Mouse (Mus musculus): ENCODE measurements around the gene Cnr2.

Gene Cnr2

DNA sequence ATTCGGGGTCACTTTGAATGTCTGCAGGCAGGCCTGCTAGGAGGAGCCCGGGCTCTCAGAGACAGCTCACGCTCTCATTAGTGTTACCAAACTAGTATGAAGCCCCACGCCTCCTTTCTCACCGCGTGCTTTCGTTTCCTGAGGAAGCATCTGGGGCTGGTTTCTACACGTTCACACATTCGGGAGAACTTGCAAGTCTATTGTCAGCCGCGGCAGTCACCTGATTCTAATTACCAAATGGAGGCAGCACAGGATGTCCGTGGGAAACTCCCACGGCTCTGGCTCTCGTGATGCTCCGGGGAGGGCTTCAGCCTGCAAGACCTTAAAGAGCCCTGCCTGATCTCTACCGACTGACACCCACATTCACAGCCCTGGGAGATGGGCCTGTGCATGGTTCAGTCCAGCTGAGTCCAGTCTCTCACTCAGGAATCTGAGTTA, 18.6 kb upstream of the Cnr2 start:
- DNase-seq: peak; percentile 80 to 87

DNA sequence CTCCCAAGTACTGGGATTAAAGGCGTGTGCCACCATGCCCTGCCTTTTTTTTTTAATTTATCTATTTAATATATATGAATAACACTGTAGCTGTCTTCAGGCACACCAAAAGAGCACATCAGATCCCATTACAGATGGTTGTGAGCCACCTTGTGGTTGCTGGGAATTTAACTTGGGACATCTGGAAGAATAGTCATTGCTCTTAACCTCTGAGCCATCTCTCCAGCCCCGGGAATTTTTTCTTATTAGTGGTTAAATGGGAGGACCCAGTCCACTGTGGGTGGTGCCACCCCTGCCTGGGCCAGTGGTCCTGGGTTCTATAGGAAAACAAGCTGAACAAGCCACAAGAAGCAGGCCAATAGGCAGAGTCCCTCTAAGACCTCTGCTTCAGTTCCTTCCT, 17.5 kb upstream of the Cnr2 start:
- DNase-seq: peak; percentile 62 to 74

DNA sequence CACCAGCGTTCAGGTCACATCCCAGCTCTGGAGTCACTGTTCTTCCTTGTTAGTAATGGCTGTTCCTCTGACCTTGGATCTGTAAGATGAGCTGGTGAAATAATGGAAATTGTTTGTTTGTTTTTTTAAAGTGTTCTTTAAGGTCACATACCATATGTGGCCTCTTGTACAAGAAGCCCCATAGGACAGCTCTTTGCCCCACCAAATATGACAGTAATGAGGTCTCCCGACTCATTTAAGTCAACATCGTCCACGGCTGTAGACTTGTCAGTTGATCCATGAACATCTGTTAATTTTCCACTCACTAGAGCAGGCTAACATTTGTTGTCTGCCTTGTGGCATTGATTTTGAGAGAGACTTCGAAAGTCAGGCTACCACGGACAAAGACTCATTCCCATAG, 16.2 kb upstream of the Cnr2 start:
- no peak for DNase-seq

DNA sequence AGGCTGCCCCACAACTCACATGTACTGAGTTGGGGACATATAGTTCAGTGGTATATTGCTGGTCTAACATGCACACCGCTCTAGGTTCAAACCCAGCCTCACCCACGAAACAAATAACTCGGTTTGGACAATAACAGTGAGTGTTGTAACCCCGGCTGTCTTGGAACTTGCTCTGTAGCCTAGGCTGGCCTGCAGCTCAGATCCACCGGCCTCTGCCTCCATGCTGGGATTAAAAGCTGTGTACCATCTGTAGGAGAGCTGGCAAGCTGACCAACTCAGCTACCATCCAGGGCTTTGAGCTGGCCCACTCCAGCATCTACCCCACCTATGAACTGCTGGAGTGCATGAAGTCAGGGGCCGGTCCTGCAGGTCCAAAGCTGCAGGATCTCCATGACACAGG, 15.2 kb upstream of the Cnr2 start:
- no peak for DNase-seq

DNA sequence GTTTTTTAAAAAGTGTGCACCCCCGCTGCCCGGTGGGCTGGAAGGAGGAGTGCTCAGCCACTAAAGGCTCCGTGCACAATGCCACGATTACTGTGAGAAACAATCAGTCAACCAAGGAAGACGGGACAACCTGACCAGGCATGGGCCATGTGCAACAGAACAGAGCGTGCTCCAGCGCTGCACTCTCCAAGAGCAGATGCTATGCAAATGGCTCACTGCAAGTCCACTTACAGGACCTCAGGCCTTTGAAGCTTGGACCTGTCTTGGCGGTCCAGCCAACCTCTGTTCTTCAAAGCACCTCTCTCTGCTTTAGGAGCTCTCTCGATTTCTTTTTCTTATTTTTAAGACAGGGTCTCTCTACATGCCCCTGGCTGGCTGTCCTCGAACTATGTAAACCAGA, 14.6 kb upstream of the Cnr2 start:
- DNase-seq: peak in 1 of 2 experiments; percentile 60

DNA sequence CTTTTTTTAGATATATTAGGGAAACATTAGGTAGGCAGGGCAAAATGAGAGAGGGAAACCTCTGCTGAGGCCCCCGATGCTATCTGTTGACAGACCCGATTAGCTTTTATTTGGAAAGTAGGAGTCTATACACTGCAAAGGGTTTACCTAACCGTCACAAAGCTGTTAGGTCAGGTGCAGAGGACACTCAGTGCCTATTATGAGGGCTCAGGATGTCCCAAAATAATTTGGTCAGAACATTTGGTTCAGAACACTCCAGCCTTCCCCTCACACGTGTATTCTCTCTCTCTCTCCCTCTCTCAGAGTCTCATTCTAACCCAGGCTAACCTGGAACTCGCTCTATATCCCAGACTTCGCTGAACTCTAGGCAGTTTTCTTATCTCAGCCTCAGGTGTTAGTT, 13.2 kb upstream of the Cnr2 start:
- DNase-seq: no peak

DNA sequence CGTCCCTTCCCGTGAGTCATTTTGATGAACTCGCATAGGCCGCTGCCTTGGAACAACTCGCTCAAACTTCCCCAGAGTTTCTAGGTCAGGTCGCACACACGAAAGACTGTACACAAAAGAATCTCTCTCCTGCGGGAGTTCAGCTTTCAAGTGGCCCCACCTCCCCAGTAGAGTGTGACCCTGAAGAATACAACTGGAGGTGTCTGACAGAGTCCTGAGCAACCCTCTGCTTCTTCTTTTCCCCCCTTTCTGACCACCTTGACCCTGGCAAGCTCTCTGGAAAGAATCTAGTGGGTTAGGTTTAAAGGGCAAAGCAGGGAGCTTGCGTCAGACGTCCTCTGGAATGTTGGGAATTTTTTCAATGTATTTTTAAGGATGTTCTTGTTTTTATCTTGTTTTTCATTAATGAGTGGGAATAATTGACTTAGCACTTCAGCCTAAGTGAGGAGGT, 11.8 kb upstream of the Cnr2 start:
- peak; percentile 46 to 69 for DNase-seq

DNA sequence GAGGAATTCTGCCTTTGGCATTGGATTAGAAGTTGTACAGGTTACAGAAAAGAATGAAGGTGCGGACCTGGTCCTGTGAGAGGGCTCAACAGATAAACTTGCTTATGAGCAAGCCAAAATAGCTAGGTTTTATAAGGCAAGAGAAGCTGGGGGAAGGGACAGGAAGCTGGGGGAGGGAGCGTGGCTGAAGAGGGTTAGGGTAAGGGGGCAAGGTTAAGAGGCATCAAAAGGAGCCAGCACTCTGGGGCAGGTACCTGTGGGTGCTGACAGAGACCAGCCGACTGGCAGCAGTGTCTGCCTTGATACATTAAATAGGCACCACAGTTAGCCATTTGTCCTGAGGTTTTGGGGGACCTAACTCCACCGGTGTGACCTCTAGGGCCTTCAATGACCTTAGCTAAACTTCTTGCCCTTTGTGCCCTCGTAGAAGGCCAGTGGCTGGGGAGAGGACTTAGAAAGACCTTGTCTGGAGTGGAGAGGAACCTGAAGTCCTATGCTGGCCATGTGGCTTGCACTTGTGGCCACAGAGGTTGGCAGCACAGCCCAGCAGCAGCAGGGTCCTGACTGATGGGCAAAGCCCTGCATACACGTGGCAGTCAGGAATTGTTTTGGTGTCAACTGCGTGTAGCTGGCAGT, 11.2 kb upstream of the Cnr2 start:
- no peak for DNase-seq

DNA sequence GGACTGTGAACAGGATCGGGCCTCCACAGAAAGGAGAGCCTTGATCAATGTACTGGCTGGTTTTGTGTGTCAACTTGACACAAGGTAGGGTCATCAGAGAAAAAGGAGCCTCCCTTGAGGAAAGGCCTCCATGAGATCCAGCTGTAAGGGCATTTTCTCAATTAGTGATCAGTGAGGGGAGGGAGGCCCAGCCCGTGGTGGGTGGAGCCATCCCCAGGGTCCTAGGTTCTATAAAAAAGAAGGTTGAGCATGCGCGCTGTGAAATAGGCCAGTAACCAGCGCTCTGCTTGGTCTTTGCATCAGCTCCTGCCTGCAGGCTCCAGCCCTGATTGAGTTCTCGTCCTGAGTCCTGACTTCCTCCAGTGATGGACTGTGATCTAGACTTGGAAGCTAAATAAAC, 10.7 kb upstream of the Cnr2 start:
- no peak for DNase-seq

DNA sequence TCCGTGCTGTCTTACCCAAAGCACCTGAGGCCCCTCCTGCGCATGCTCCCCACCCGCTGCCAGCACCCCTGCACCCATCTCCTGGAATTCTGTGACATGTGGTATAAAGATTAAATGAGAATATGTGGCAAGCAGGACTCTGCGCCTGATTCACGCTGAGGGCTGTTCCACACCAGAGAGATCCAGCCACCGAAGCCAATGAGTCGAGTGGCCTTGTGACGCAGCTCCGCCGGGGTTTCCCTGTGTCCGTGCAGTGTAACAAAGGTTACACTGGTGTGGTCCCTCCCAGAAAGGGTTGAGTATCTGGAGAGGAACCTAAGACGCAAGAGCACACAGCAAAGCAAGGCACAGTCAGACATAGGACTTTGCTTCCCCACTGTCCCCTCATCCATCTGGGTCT, 9.5 kb upstream of the Cnr2 start:
- DNase-seq: no peak

DNA sequence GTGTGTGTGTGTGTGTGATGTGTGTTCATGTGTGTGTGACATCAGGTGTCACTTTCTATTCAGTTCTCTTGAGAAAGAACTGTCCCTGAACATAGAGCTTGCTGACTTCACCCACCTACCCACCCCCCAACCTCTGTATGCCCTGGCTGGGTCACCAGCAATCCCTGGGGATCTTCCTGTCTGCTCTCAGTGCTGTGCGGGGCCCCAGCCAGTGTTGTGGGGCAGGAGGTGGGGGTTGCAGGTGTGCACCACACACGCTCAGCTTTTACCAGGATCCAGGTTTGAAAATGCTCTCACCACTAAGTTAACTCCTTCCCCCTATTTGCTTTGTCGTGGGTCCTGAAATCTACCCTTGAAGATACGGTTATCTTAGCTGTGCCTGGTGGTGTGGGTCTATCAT, 9.0 kb upstream of the Cnr2 start:
- DNase-seq: no peak

DNA sequence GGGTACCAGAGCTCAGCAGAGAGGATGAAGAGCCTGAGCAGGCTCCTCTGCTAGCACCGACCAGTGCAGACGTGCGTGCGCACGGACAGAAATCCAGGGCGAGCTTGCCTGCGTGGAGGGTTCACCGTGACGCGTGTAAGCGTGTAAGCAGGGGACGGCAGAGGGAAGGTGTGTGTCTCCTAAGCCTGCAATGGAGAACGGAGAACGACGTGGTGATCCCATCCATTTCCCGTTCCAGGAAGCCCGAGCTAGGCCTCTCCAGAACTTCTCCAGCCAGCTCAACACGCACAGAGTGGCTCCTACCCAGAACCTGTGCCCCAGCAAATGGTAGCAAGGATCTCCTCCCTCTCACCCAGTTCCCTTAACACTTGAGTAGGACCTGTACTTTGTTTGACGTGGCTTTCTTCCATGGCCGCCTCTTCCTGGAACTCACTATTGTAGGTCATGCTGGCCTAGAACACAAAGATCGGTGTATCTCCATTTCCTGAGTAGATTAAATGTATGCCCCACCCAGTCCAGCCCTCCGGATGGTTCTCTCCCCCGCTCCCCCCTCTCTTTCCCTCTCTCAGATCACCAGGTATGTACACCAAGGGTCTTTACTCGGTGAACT, 6.6 kb upstream of the Cnr2 start:
- DNase-seq: no peak

DNA sequence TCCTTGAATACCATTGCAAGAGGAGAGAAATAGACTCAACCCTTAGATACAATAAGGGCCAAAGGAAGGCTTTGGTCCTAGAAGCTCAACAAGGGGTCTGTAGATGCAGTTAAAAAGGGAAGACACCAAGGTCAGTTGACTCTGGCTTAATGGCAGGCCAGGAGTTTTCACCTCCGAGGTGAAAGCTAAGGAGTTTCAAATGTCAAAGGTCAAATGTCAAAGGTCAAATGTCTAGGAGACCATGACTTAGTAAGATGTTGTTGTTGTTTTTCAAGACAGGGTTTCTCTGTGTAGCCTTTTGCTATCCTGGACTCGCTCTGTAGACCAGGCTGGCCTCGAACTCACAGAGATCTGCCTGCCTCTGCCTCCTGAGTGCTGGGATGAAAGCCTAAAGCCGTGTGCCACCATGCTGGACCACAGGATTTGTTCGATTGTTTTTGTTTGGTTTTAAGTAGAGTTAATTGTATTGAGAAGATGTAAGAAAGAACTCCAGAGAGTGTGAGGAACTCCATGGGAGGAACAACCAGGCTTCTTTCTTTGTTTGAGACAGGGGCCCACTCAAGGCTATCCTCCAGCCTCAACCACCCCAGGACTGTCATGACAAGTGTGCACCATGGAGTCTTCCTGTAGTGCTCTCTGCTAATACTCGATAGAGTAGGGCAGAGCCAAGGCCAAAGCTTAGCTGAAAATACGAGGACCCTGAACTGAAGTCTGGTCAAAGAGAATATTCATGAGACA, 5.9 kb upstream of the Cnr2 start:
- no peak for DNase-seq

DNA sequence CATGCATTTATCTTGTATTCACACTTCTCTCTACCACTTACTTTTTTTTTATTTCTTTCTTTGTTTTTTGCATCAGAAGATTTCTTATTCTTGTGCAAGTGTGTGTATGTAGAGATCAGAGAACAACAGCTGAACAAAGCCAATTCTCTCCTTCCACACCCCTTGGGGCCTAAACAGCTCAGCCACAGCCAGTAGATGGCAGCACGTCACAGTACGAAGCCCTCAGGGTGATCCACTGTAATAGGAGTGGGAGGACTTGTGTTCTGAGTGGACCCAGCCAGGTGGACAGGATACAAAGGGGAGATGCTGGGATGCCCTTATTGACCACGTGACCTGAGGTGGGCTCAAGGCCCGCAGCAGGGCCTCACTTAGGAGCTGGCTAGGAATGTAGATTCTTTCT, 5.3 kb upstream of the Cnr2 start:
- peak; percentile 80 to 92 for DNase-seq

DNA sequence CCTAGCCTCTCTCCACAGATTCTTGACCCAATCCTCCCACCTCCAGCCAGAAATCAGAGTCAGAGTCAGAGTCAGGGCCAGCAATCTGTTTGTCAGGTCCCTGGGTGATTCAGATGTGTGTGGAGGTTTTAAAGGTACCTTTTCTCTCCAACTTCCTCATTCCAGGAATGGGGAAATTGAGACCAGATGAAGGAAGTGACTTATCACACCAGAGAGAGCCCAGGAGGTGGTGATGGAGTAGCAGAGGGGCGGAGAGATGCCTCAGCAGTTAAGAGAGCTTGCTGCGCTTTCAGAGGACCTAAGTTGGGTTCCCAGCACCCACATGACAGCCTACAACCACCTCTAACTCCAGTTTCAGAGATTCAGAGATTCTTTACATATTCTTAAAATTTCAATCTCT, 3.7 kb upstream of the Cnr2 start:
- no peak for DNase-seq

DNA sequence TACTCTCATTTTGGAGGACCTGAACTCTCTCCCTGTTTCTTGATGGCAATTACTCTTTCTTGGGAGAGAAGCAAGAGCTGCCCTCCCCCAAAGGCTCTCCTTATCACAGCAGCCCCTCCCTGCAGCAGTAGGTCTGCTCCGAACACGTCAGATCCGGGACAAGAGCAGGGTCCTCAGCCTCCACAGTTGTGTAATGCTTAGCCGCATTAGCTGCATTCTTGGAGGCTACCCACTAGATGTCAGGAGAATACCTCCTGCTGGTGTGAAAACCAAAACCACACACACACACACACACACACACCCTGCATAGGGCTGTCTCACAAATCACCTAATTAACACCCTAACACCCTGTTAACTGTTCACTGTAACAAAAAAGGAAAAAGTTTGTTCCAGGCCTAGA, 2.3 kb upstream of the Cnr2 start:
- DNase-seq: no peak

DNA sequence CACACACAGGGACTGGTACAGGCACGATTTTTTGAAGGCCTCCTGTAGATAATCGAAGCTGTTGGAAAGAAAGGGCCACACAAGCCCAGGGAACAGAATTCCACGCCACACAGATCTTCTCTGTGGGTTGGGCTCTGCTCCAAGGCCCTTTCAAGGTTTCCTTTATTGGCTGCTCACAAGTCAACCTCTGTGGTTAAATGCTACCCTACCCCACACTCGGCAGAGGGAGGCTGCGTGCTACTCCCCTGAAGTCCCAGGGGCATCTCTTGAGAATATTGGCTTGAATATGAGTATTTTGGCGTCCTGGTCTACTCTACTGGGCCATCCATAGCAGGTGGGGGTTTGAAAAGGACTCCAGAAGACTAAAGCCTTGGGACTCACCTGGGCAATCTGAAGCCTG, 963 bp downstream of the Cnr2 start:
- DNase-seq: no peak

DNA sequence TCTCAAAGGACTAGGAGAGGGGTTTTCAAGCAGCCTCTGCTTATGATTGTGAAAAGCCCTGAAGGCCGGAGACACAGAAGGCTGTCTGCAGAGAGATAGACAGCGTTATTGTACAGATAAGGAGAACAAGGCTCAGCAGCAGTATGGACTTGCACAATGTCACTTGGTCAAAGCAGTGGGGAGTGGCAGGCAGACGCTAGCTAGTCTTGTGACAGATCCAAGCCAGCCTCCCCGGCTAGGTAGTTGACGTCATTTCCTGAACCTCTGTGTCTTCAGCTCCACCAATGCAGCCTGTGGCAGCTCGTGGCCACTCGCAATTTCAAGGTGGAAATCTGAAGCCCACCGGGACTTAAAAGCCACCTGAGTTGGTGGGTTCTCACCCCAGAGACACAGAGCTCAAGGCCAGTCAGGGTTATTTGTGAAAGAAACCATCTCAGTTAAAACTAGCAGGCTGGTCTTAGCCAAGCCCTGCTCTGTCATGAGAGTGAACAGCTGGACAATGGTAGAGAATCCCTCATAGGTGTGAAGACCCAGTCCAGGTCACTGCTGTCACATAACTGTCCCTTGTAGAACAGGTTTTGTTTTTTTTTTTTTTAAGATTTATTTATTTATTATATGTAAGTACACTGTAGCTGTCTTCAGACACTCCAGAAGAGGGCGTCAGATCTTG, 3.3 kb downstream of the Cnr2 start:
- DNase-seq: peak in 1 of 2 experiments; percentile 36

DNA sequence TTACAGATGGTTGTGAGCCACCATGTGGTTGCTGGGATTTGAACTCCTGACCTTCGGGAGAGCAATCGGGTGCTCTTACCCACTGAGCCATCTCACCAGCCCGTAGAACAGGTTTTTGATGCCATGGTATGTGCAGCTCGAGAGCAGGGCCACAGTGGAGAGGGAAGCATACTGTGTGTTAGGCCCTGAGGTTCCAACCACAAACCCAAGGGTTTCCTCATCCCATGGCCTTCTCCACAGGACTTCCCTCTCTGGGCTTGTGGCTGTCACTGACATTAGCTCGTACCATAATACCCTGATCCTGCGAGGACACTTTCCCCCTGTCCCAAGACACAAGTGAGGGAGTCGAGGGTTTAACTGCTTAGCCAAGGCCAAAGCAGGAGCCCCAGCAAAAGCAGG, 3.9 kb downstream of the Cnr2 start:
- DNase-seq: no peak

DNA sequence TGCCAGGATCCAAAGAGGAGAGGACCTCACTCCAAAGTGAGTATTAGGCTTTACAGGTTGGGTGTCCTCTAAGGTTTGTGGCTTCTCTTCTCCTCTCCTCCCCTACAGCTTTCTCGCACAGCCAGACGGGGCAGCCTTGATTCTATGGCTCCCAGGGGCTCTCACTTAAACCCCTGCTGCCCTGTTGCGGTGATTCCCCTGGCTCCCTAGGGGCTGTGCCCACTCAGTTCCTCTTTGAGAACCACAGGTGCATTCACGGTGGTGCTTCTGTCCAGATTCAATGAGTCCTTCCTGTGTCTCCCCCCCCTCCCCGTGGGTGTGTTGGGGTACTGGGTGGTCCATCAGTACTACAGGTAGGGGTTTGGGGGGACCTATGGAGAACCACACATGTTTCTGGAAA, 4.8 kb downstream of the Cnr2 start:
- no peak for DNase-seq

DNA sequence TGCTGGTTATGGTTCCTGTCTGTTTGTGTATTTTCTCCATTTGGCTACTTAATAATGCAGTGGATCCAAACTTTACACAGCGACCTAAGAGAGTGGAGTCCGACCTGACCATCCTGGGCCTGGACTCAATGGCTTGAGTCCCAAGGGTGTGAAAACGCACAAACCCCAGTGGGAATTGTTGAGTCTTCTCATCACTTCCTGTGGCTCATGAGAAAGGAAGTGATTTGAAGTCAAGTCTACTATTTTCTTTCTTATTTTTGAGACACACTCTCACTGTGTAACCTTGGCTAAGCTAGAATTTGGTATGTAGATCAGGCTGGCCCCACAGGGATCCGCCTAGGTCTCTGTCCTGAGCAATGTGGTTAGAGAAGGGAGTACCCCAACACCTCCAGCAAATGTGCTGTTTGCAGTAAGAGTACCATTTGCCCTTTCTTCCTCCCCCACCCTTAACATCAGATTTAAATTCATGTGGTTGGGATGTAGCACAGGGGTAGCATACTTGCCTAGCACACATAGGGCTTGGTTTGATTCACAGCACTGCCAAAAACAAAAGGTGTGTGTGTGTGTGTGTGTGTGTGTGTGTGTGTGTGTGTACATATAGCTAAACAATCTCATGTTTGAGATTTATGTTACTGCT, 7.5 kb downstream of the Cnr2 start:
- DNase-seq: no peak

DNA sequence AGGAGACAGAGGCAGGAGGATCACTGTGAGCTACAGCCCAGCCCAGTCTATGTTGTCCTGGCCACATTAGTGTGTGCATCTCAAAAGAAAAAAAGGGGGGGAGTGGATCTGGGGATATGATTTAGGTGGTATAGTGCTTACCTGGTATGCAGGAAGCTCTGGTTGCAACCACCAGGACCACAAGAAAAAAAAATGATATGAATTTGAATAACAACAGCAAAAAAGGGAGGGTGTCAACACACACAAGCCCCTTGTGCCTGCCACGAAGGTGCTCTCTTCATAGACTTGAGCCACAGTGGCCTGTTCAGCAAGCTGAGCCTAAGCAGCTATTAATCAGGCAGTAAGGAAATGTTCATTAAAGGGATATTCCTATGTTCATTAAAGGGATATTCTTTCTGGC, 9.6 kb downstream of the Cnr2 start:
- DNase-seq: no peak

DNA sequence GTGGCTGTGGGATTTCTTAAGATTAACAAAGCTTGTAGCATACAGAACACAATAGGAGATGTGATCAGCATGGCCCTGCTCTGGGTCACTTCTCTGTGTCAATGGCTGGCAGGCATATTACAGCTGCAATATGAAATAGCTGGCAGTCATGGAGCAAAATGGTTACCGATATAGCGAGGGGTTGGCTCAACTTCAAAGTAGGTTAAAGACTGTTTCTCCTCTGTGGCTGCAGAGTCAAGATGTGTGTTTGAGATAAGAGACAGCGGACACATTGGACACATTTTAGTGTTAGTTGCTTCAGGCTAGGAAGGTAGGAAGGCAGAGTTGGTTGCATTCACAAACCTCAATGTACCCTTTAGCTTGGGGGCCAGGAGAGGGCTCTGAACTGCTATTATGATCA, 11.4 kb downstream of the Cnr2 start:
- no peak for DNase-seq

All from kidney, postnatal 36 days (tissue).